Mouse (Mus musculus) hindbrain, embryonic 15.5 days (tissue): ENCODE measurements around the gene Sf1. TPM values are rescaled to one million over a fixed set of nuclear protein-coding genes. Genes with fewer than 3 reads are reported as not detected.

ENCODE experiments used
- ATAC-seq: fragments of 200-750 bp; cut with Nextera tagmentation; 2 replicates; pipeline ENCODE4 v1.8.0; 2017; ENCODE audit warnings: low read depth, moderate number of reproducible peaks, moderate TSS enrichment; ENCODE audit not compliant: low FRiP score
- H3K27ac ChIP-seq: fragments of 300-500 bp; sonication (generic); replicated peaks from 2 replicates; pipeline ENCODE4 v1.5.1; 2015; ENCODE audit warnings: mild to moderate bottlenecking, inconsistent platforms
- H3K27me3 ChIP-seq: fragments of 300-500 bp; sonication (generic); 2 replicates; pipeline ENCODE4 v1.6.1; 2015; ENCODE audit warnings: control low read depth, inconsistent platforms
- H3K36me3 ChIP-seq: fragments of 300-500 bp; sonication (generic); 2 replicates; pipeline ENCODE4 v1.6.1; 2015; ENCODE audit warnings: control low read depth, inconsistent platforms
- H3K4me1 ChIP-seq: fragments of 300-500 bp; sonication (generic); replicated peaks from 2 replicates; pipeline ENCODE4 v1.6.1; 2015; ENCODE audit warnings: control low read depth, inconsistent platforms
- H3K4me2 ChIP-seq: fragments of 300-500 bp; sonication (generic); 2 replicates; pipeline ENCODE4 v1.6.1; 2015; ENCODE audit warnings: moderate library complexity, mild to moderate bottlenecking, inconsistent platforms
- H3K4me3 ChIP-seq: fragments of 300-500 bp; sonication (generic); 2 replicates; pipeline ENCODE4 v1.5.1; 2015; ENCODE audit warnings: mild to moderate bottlenecking, inconsistent platforms
- H3K9ac ChIP-seq: fragments of 300-500 bp; sonication (generic); 2 replicates; pipeline ENCODE4 v1.6.1; 2015; ENCODE audit warnings: inconsistent platforms
- H3K9me3 ChIP-seq: fragments of 300-500 bp; sonication (generic); 2 replicates; pipeline ENCODE4 v1.6.1; 2016; ENCODE audit warnings: control low read depth, inconsistent platforms
- WGBS: fragments of 180-500 bp; shearing (Covaris S2); methylation state at CpG from one replicate; pipeline ENCODE4 v1.1.7; 2015; 5-methylcytosine and 5-hydroxymethylcytosine counted together
- microRNA-seq: library from miRNA; unstranded; fragments of <30 nt; microRNA quantifications from one replicate; pipeline ENCODE4, GENCODE M21; 2016
- polyA plus RNA-seq: library from polyadenylated mRNA; unstranded; fragments of >200 nt; fragmentation: Nextera tagmentation; extraction: Ambion mirVana; gene quantifications from 2 replicates; pipeline ENCODE4 v1.2.1, GENCODE M21; 2015

The Sf1 gene
- polyA plus RNA-seq, 1 experiment from 2014 or later: 117 TPM

GRCm38 (mm10) chr19:6419805-6420310, 56.4 kb downstream of the Sf1 start:
- H3K9ac ChIP-seq: peak overlapping the region; percentile 85
- peak overlapping the region; percentile 74 for H3K4me3 ChIP-seq
- 37% methylated on average over 9 of the region's 9 CpGs for WGBS
- H3K4me2 ChIP-seq: peak overlapping the region; percentile 88
- H3K9me3 ChIP-seq: no peaks in the 10 kb centered on the region
- no peaks in the 10 kb centered on the region for H3K27me3 ChIP-seq
- no peaks in the 10 kb centered on the region for H3K36me3 ChIP-seq
- no peak for ATAC-seq
- peaks cover 88% of the 10 kb centered on the region for H3K4me1 ChIP-seq
- H3K27ac ChIP-seq: peak overlapping the region; percentile 97

GRCm38 (mm10) chr19:6420481-6421210, 57.2 kb downstream of the Sf1 start:
- no peaks in the 10 kb centered on the region for H3K36me3 ChIP-seq
- H3K9me3 ChIP-seq: no peaks in the 10 kb centered on the region
- 39% methylated on average over 19 of the region's 19 CpGs for WGBS
- H3K4me1 ChIP-seq: peaks cover 89% of the 10 kb centered on the region
- H3K27ac ChIP-seq: peak overlapping the region; percentile 97
- peak overlapping the region; percentile 85 for H3K9ac ChIP-seq
- peak overlapping the region; percentile 88 for H3K4me2 ChIP-seq
- ATAC-seq: no peak
- peak overlapping the region; percentile 74 for H3K4me3 ChIP-seq
- H3K27me3 ChIP-seq: no peaks in the 10 kb centered on the region

- no peak for ATAC-seq
- Histone ChIP-seq H3K27ac (no peak overlapping the region), H3K36me3 (no peaks in the 10 kb centered on the region), H3K9me3 (no peaks in the 10 kb centered on the region), H3K9ac (peak overlapping the region; percentile 85; the same call in 1 of the 2 replicates), H3K4me3 (peak overlapping the region; percentile 74), H3K4me2 (peak overlapping the region; percentile 88), H3K4me1 (peaks cover 89% of the 10 kb centered on the region), H3K27me3 (no peaks in the 10 kb centered on the region)
- 62% methylated on average over 9 of the region's 9 CpGs for WGBS
Measured at GRCm38 (mm10) chr19:6421211-6421590, 57.7 kb downstream of the Sf1 start.

GRCm38 (mm10) chr19:6422014-6422413, 58.5 kb downstream of the Sf1 start:
- H3K4me2 ChIP-seq: no peak overlapping the region
- 64% methylated on average over 7 of the region's 7 CpGs for WGBS

GRCm38 (mm10) chr19:6423241-6423640, 59.8 kb downstream of the Sf1 start:
- Histone ChIP-seq H3K9me3 (no peaks in the 10 kb centered on the region), H3K4me3 (no peak overlapping the region), H3K27ac (no peak overlapping the region), H3K27me3 (0 out of 2 replicates have a peak, but pooled peaks cover 2% of the 10 kb centered on the region), H3K9ac (no peak overlapping the region), H3K4me2 (no peak overlapping the region; the same call in 1 of the 2 replicates), H3K4me1 (peaks cover 89% of the 10 kb centered on the region), H3K36me3 (no peaks in the 10 kb centered on the region)
- ATAC-seq: no peak
- 83% methylated on average over 16 of the region's 16 CpGs for WGBS

More at GRCm38 (mm10) chr19:6422014-6422413, 58.5 kb downstream of the Sf1 start:
- Histone ChIP-seq H3K4me1 (peaks cover 89% of the 10 kb centered on the region), H3K36me3 (no peaks in the 10 kb centered on the region), H3K27ac (no peak overlapping the region), H3K9ac (no peak overlapping the region), H3K27me3 (no peaks in the 10 kb centered on the region), H3K9me3 (no peaks in the 10 kb centered on the region), H3K4me3 (no peak overlapping the region)
- ATAC-seq: no peak

GRCm38 (mm10) chr19:6424137-6424881, 60.8 kb downstream of the Sf1 start:
- Histone ChIP-seq H3K4me2 (no peak overlapping the region), H3K4me3 (no peak overlapping the region), H3K4me1 (peaks cover 99% of the 10 kb centered on the region), H3K27ac (no peak overlapping the region), H3K36me3 (no peaks in the 10 kb centered on the region), H3K27me3 (0 out of 2 replicates have a peak, but pooled peaks cover 7% of the 10 kb centered on the region), H3K9ac (no peak overlapping the region), H3K9me3 (no peaks in the 10 kb centered on the region)
- ATAC-seq: no peak
- WGBS: 51% methylated on average over 8 of the region's 8 CpGs

- H3K27me3 ChIP-seq: 0 out of 2 replicates have a peak, but pooled peaks cover 7% of the 10 kb centered on the region
- no peaks in the 10 kb centered on the region for H3K9me3 ChIP-seq
- ATAC-seq: no peak
- H3K4me3 ChIP-seq: no peak overlapping the region
- no peaks in the 10 kb centered on the region for H3K36me3 ChIP-seq
- peak overlapping the region; percentile 43 for H3K27ac ChIP-seq
- H3K4me1 ChIP-seq: peaks cover 100% of the 10 kb centered on the region
- 34% methylated on average over 5 of the region's 5 CpGs for WGBS
- no peak overlapping the region for H3K9ac ChIP-seq
- no peak overlapping the region for H3K4me2 ChIP-seq
Measured at GRCm38 (mm10) chr19:6425595-6425994, 62.1 kb downstream of the Sf1 start.

- Histone ChIP-seq H3K9ac (no peak overlapping the region), H3K4me3 (no peak overlapping the region), H3K9me3 (no peaks in the 10 kb centered on the region), H3K4me2 (peak overlapping the region; percentile 55; the same call in 1 of the 2 replicates), H3K27ac (no peak overlapping the region), H3K27me3 (0 out of 2 replicates have a peak, but pooled peaks cover 7% of the 10 kb centered on the region), H3K36me3 (no peaks in the 10 kb centered on the region), H3K4me1 (peaks cover 96% of the 10 kb centered on the region)
- no peak for ATAC-seq
- WGBS: 17% methylated on average over 13 of the region's 13 CpGs
Measured at GRCm38 (mm10) chr19:6426703-6427500, 63.4 kb downstream of the Sf1 start.

Small RNAs within 50 kb of the gene (microRNA-seq; reads per million reads assigned to microRNA genes)
- gene Mir6989: not detected

Other genes with a start within 250 kb of the Sf1 start
- 50.2 and 57.5 TPM in 2 replicates for gene Sac3d1, start 245.0 kb upstream of the Sf1 start, polyA plus RNA-seq
- 61.7 and 65.4 TPM in 2 replicates for gene Snx15, start 235.4 kb upstream of the Sf1 start, polyA plus RNA-seq
- gene Batf2, start 222.7 kb upstream of the Sf1 start, polyA plus RNA-seq: not detected in 2 replicates
- gene Arl2, start 222.1 kb upstream of the Sf1 start, polyA plus RNA-seq: 141 and 147 TPM in 2 replicates
- not detected in 2 replicates for gene Majin, start 179.3 kb upstream of the Sf1 start, polyA plus RNA-seq
- 0.56 TPM in 1 of 2 replicates, not detected in the other for gene Gpha2, start 137.3 kb upstream of the Sf1 start, polyA plus RNA-seq
- gene Ppp2r5b, start 127.8 kb upstream of the Sf1 start, polyA plus RNA-seq: 134 and 162 TPM in 2 replicates
- 13.3 and 16.1 TPM in 2 replicates for gene Atg2a, start 122.0 kb upstream of the Sf1 start, polyA plus RNA-seq
- 92.5 and 103 TPM in 2 replicates for gene Ehd1, start 87.0 kb upstream of the Sf1 start, polyA plus RNA-seq
- 0.36 and 0.38 TPM in 2 replicates for gene Cdc42bpg, start 57.2 kb upstream of the Sf1 start, polyA plus RNA-seq
- 78.8 and 82.3 TPM in 2 replicates for gene Men1, start 28.7 kb upstream of the Sf1 start, polyA plus RNA-seq
- 20.1 and 21.8 TPM in 2 replicates for gene Map4k2, start 22.6 kb upstream of the Sf1 start, polyA plus RNA-seq
- 7.0 and 7.6 TPM in 2 replicates for gene Pygm, start 20.7 kb downstream of the Sf1 start, polyA plus RNA-seq
- 140 and 148 TPM in 2 replicates for gene Rasgrp2, start 35.6 kb downstream of the Sf1 start, polyA plus RNA-seq
- gene Nrxn2, start 55.0 kb downstream of the Sf1 start, polyA plus RNA-seq: 44.3 and 46.6 TPM in 2 replicates
- gene Slc22a12, start 179.3 kb downstream of the Sf1 start, polyA plus RNA-seq: not detected in 2 replicates